27 mouse cellular contexts compared by ENCODE assay signal in genomic region chr1:191204876-191205275, GRCm38 (mm10). TPM values are rescaled to one million over a fixed set of nuclear protein-coding genes. Genes with fewer than 3 reads are reported as not detected.
DNase-seq lines count a peak whose midpoint lies in the region; ATAC-seq and TF ChIP-seq lines count a peak whose summit lies in the region.
"Had no signal": no experiment of that assay in that cellular context is flagged by ENCODE, and none has a peak within 500 bp of the region (broad histone marks: within the 10 kb centered on the region; RNA-seq: fewer than 3 reads in every experiment).

No protein-coding gene starts in this region.

- no peaks in the 10 kb centered on the region for H3K4me1 ChIP-seq in heart, embryonic 11.5 days (ENCODE audit: control insufficient read depth, insufficient read depth, low read length)
- no peaks in the 10 kb centered on the region for H3K4me1 ChIP-seq in thymus, adult 2 months (replicated peaks; ENCODE audit: control insufficient read depth, insufficient read depth, low read length)
- no peaks in the 10 kb centered on the region for H3K4me1 ChIP-seq in embryonic facial prominence, embryonic 14.5 days (ENCODE audit: control insufficient read depth, insufficient read depth, low read length)
- H3K4me1 ChIP-seq in kidney, adult 2 months (ENCODE audit: control insufficient read depth, insufficient read depth, low read length) = no peaks in the 10 kb centered on the region
- H3K4me1 ChIP-seq: embryonic facial prominence, embryonic 13.5 days; forebrain, embryonic 12.5 days; heart, embryonic 12.5 days; heart, embryonic 15.5 days; hindbrain, embryonic 10.5 days; hindbrain, embryonic 13.5 days; intestine, embryonic 15.5 days had no signal

- H3K9ac ChIP-seq in heart, embryonic 11.5 days (ENCODE audit: low read depth, low read length) = no peak overlapping the region
- H3K9ac ChIP-seq in embryonic facial prominence, embryonic 14.5 days (ENCODE audit: low read depth, low read length) = no peak overlapping the region
- H3K9ac ChIP-seq: embryonic facial prominence, embryonic 13.5 days; forebrain, embryonic 12.5 days; heart, embryonic 12.5 days; heart, embryonic 15.5 days; hindbrain, embryonic 13.5 days; intestine, embryonic 15.5 days had no signal

- WGBS in heart, embryonic 11.5 days (ENCODE audit: insufficient replicate concordance) = 65% methylated on average over 5 of the region's 5 CpGs
- whole genome bisulfite sequencing in thymus, adult 2 months = 88% methylated on average over 5 of the region's 5 CpGs
- 67% methylated on average over 5 of the region's 5 CpGs for WGBS in embryonic facial prominence, embryonic 14.5 days
- WGBS in kidney, adult 2 months = 67% methylated on average over 5 of the region's 5 CpGs

- no peak overlapping the region for H3K4me2 ChIP-seq in heart, embryonic 11.5 days
- no peak overlapping the region for H3K4me2 ChIP-seq in embryonic facial prominence, embryonic 14.5 days (ENCODE audit: low read depth, low read length)
- H3K4me2 ChIP-seq: embryonic facial prominence, embryonic 13.5 days; forebrain, embryonic 12.5 days; heart, embryonic 12.5 days; heart, embryonic 15.5 days; hindbrain, embryonic 13.5 days; intestine, embryonic 15.5 days had no signal

- H3K27ac ChIP-seq in heart, embryonic 11.5 days (ENCODE audit: low read depth, low read length) = no peak overlapping the region
- H3K27ac ChIP-seq in thymus, adult 2 months (ENCODE audit: control insufficient read depth, insufficient read depth, low read length) = no peak overlapping the region
- no peak overlapping the region for H3K27ac ChIP-seq in embryonic facial prominence, embryonic 14.5 days (replicated peaks; ENCODE audit: low read depth, low read length)
- H3K27ac ChIP-seq in kidney, adult 2 months (ENCODE audit: insufficient read depth, low read depth, low read length) = no peak overlapping the region
- H3K27ac ChIP-seq: embryonic facial prominence, embryonic 13.5 days; forebrain, embryonic 12.5 days; heart, embryonic 15.5 days; hindbrain, embryonic 10.5 days; hindbrain, embryonic 13.5 days; intestine, embryonic 15.5 days had no signal

- H3K9me3 ChIP-seq in heart, embryonic 11.5 days (replicated peaks; ENCODE audit: control insufficient read depth, low read length) = no peaks in the 10 kb centered on the region
- H3K9me3 ChIP-seq in embryonic facial prominence, embryonic 14.5 days (ENCODE audit: control insufficient read depth, low read length) = no peaks in the 10 kb centered on the region
- H3K9me3 ChIP-seq: embryonic facial prominence, embryonic 13.5 days; forebrain, embryonic 12.5 days; heart, embryonic 15.5 days; hindbrain, embryonic 13.5 days; intestine, embryonic 15.5 days had no signal

- no peaks in the 10 kb centered on the region for H3K27me3 ChIP-seq in heart, embryonic 11.5 days (ENCODE audit: control insufficient read depth, insufficient read depth, low read length)
- H3K27me3 ChIP-seq in thymus, adult 2 months (ENCODE audit: control insufficient read depth, insufficient read depth, low read length) = no peaks in the 10 kb centered on the region
- no peaks in the 10 kb centered on the region for H3K27me3 ChIP-seq in embryonic facial prominence, embryonic 14.5 days (replicated peaks; ENCODE audit: control insufficient read depth, insufficient read depth, low read length)
- H3K27me3 ChIP-seq in kidney, adult 2 months (replicated peaks; ENCODE audit: control insufficient read depth, insufficient read depth, low read length) = no peaks in the 10 kb centered on the region
- H3K27me3 ChIP-seq: embryonic facial prominence, embryonic 13.5 days; forebrain, embryonic 12.5 days; heart, embryonic 12.5 days; hindbrain, embryonic 13.5 days; intestine, embryonic 15.5 days had no signal

- peak; percentile 81 for DNase-seq in heart, adult 11 months
- DNase-seq in thymus, postnatal 4 days = peak; percentile 1
- no peak for DNase-seq in thymus, adult 2 months
- DNase-seq in embryonic facial prominence, embryonic 14.5 days (ENCODE audit: low spot score) = no peak
- DNase-seq in kidney, adult 2 months = no peak
- DNase-seq: adrenal gland, adult 2 months; adrenal gland, postnatal 14 days; cerebellum, adult 11 months; cerebellum, adult 2 months; cerebellum, adult 9-11 months; cerebellum, postnatal 25 days; gastrocnemius, postnatal 10 days; gastrocnemius, postnatal 36 days; heart, postnatal 10 days; heart, postnatal 36 days had no signal

- no peaks in the 10 kb centered on the region for H3K36me3 ChIP-seq in heart, embryonic 11.5 days (ENCODE audit: control insufficient read depth, insufficient read depth, low read length)
- H3K36me3 ChIP-seq in thymus, adult 2 months (ENCODE audit: control insufficient read depth, insufficient read depth, low read length) = no peaks in the 10 kb centered on the region
- no peaks in the 10 kb centered on the region for H3K36me3 ChIP-seq in embryonic facial prominence, embryonic 14.5 days (ENCODE audit: control insufficient read depth, insufficient read depth, low read length)
- H3K36me3 ChIP-seq in kidney, adult 2 months (ENCODE audit: control insufficient read depth, insufficient read depth, low read length) = no peaks in the 10 kb centered on the region
- H3K36me3 ChIP-seq: embryonic facial prominence, embryonic 13.5 days; forebrain, embryonic 12.5 days; heart, embryonic 12.5 days; heart, embryonic 15.5 days; hindbrain, embryonic 10.5 days; hindbrain, embryonic 13.5 days; intestine, embryonic 15.5 days had no signal

- ATAC-seq in heart, embryonic 11.5 days (replicated peaks; ENCODE audit: insufficient number of reproducible peaks, low FRiP score, low TSS enrichment) = no peak
- ATAC-seq in embryonic facial prominence, embryonic 14.5 days (ENCODE audit: low read depth) = peak; percentile 47
- ATAC-seq: CD4-positive, CD25-positive, alpha-beta regulatory T cell, adult 4 months; forebrain, embryonic 16.5 days; hindbrain, embryonic 16.5 days; intestine, embryonic 15.5 days had no signal

- no peak for TF ChIP-seq CTCF in thymus, adult 2 months (IDR thresholded peaks at IDR 0.05; ENCODE audit: borderline replicate concordance, control insufficient read depth, extremely low read depth, insufficient read depth, low read length, poor library complexity)
- TF ChIP-seq CTCF in kidney, adult 2 months (conservative IDR thresholded peaks at IDR 0.05; ENCODE audit: insufficient read depth, insufficient read length, low read depth, low read length) = no peak

- H3K4me3 ChIP-seq in heart, embryonic 11.5 days (ENCODE audit: low read depth, low read length) = no peak overlapping the region
- no peak overlapping the region for H3K4me3 ChIP-seq in thymus, adult 2 months (ENCODE audit: control insufficient read depth, insufficient read depth, low read length)
- H3K4me3 ChIP-seq in embryonic facial prominence, embryonic 14.5 days (ENCODE audit: low read depth, low read length) = no peak overlapping the region
- H3K4me3 ChIP-seq in kidney, adult 2 months (ENCODE audit: insufficient read depth, low read depth, low read length) = no peak overlapping the region
- H3K4me3 ChIP-seq: embryonic facial prominence, embryonic 13.5 days; forebrain, embryonic 12.5 days; heart, embryonic 12.5 days; heart, embryonic 15.5 days; hindbrain, embryonic 10.5 days; hindbrain, embryonic 13.5 days; intestine, embryonic 15.5 days had no signal

- TF ChIP-seq POLR2A in thymus, adult 2 months (IDR thresholded peaks at IDR 0.05; ENCODE audit: control insufficient read depth, extremely low read depth, insufficient read depth, low read length, poor library complexity) = no peak
- TF ChIP-seq POLR2A in kidney, adult 2 months (IDR thresholded peaks at IDR 0.05; ENCODE audit: low read depth, low read length) = no peak

RNA-seq across cellular contexts. Expression of gene Atf3, which starts 13.0 kb away (rescaled TPM):
- 13.7 and 17.4 TPM in 2 replicates for polyA plus RNA-seq in heart, embryonic 11.5 days (2014; fragmentation: Nextera tagmentation; extraction: Ambion mirVana)
- 3.2 and 4.2 TPM in 2 replicates for polyA plus RNA-seq in thymus, adult 2 months (2012; rRNA removed)
- polyA plus RNA-seq in embryonic facial prominence, embryonic 14.5 days (2014; fragmentation: Nextera tagmentation; extraction: Ambion mirVana) = 4.3 and 4.9 TPM in 2 replicates
- 1.2 and 1.5 TPM in 2 replicates for polyA plus RNA-seq in kidney, adult 2 months (2012; rRNA removed)
- polyA plus RNA-seq: CD4-positive, CD25-positive, alpha-beta regulatory T cell, adult 4 months had no signal

RNA-seq across cellular contexts. Expression of gene Fam71a, which starts 40.3 kb away (rescaled TPM):
- polyA plus RNA-seq in heart, embryonic 11.5 days (2014; fragmentation: Nextera tagmentation; extraction: Ambion mirVana) = not detected in 2 replicates
- not detected in 2 replicates for polyA plus RNA-seq in thymus, adult 2 months (2012; rRNA removed)
- polyA plus RNA-seq in embryonic facial prominence, embryonic 14.5 days (2014; fragmentation: Nextera tagmentation; extraction: Ambion mirVana) = not detected in 2 replicates
- polyA plus RNA-seq in kidney, adult 2 months (2012; rRNA removed) = not detected in 2 replicates
- polyA plus RNA-seq: adrenal gland, adult 2 months; C2C12; CD4-positive, CD25-positive, alpha-beta regulatory T cell, adult 4 months; cerebellum, adult 2 months; embryonic facial prominence, embryonic 13.5 days; forebrain, embryonic 12.5 days; forebrain, embryonic 16.5 days; heart, embryonic 12.5 days; heart, embryonic 15.5 days; hindbrain, embryonic 10.5 days; hindbrain, embryonic 13.5 days; hindbrain, embryonic 16.5 days; intestine, embryonic 15.5 days had no signal

Comparison
In these comparisons a context has a peak if more than half of its experiments do, and no peak if none do; other contexts are left out.
1. DNase-seq: peak in heart, adult 11 months (single experiment) and thymus, postnatal 4 days (single experiment); none in thymus, adult 2 months (single experiment), embryonic facial prominence, embryonic 14.5 days (single experiment) and kidney, adult 2 months (single experiment).